Mouse (Mus musculus) olfactory bulb, adult 2 months (tissue): ENCODE results near the gene Mcoln2. TPM values are rescaled to one million over a fixed set of nuclear protein-coding genes. Genes with fewer than 3 reads are reported as not detected.
A peak's percentile ranks its signal among the peaks of the same experiment; 100 is the strongest.

Source experiments
- H3K27ac ChIP-seq: fragments of 200-500 bp; 2 replicates; pipeline ENCODE4 v1.5.1; 2012; ENCODE audit warnings: low read depth, low read length; ENCODE audit not compliant: insufficient read depth
- H3K4me1 ChIP-seq: fragments of 200-500 bp; 2 replicates; pipeline ENCODE4 v1.6.1; 2012; ENCODE audit warnings: low read length; ENCODE audit not compliant: control insufficient read depth, insufficient read depth
- H3K4me3 ChIP-seq: fragments of 200-500 bp; 2 replicates; pipeline ENCODE4 v1.5.1; 2012; ENCODE audit warnings: mild to moderate bottlenecking, low read depth, low read length, moderate library complexity; ENCODE audit not compliant: insufficient read depth
- CTCF ChIP-seq: fragments of 200-500 bp; IDR thresholded peaks from 2 replicates; pipeline ENCODE4 v1.5.1; 2012; ENCODE audit warnings: low read depth, mild to moderate bottlenecking, low read length, moderate library complexity; ENCODE audit not compliant: insufficient read depth
- POLR2A ChIP-seq: fragments of 200-500 bp; IDR thresholded peaks from 2 replicates; pipeline ENCODE4 v1.6.1; 2012; ENCODE audit warnings: mild to moderate bottlenecking, low read depth, low read length, moderate library complexity; ENCODE audit not compliant: insufficient read depth
- WGBS: fragments of 180-500 bp; shearing (Covaris S2); methylation state at CpG from one replicate; pipeline ENCODE4 v1.1.7; 2018; 5-methylcytosine and 5-hydroxymethylcytosine counted together
- polyA plus RNA-seq: library from polyadenylated mRNA; stranded (reverse); fragments of >200 nt; gene quantifications from 2 replicates; pipeline ENCODE4 v1.2.4, GENCODE M21; 2012; ENCODE audit warnings: low replicate concordance; ENCODE audit not compliant: missing spikeins, insufficient read depth, insufficient read length

Mcoln2 gene
- polyA plus RNA-seq, 1 experiment: not detected

GRCm38 (mm10) chr3:146136422-146136821, 13.2 kb upstream of the Mcoln2 start:
- WGBS: 35% methylated on average over 10 of the region's 10 CpGs
- no peak overlapping the region for H3K4me3 ChIP-seq
- H3K27ac ChIP-seq: no peak overlapping the region
- H3K4me1 ChIP-seq: no peaks in the 10 kb centered on the region
- no peak for TF ChIP-seq POLR2A
- no peak for TF ChIP-seq CTCF

GRCm38 (mm10) chr3:146140276-146140675, 9.4 kb upstream of the Mcoln2 start:
- Histone ChIP-seq H3K4me1 (no peaks in the 10 kb centered on the region), H3K27ac (no peak overlapping the region), H3K4me3 (no peak overlapping the region)
- 97% methylated on average over 7 of the region's 7 CpGs for WGBS
- no peak for TF ChIP-seq POLR2A
- no peak for TF ChIP-seq CTCF

GRCm38 (mm10) chr3:146142523-146142922, 7.1 kb upstream of the Mcoln2 start:
- Histone ChIP-seq H3K27ac (no peak overlapping the region), H3K4me1 (no peaks in the 10 kb centered on the region), H3K4me3 (no peak overlapping the region)
- TF ChIP-seq POLR2A (no peak), CTCF (no peak)
- 75% methylated on average over 7 of the region's 7 CpGs for WGBS

- no peak overlapping the region for H3K27ac ChIP-seq
- no peak overlapping the region for H3K4me3 ChIP-seq
- TF ChIP-seq POLR2A (no peak), CTCF (no peak)
- H3K4me1 ChIP-seq: peaks cover 6% of the 10 kb centered on the region
- WGBS: 57% methylated on average over 5 of the region's 5 CpGs
These were observed 4.1 kb upstream of the Mcoln2 start for GRCm38 (mm10) chr3:146145501-146145900.

- Histone ChIP-seq H3K4me3 (no peak overlapping the region), H3K4me1 (peaks cover 6% of the 10 kb centered on the region), H3K27ac (no peak overlapping the region)
- WGBS: 60% methylated on average over 5 of the region's 5 CpGs
- no peak for TF ChIP-seq CTCF
- TF ChIP-seq POLR2A: no peak
These were observed 3.5 kb upstream of the Mcoln2 start for GRCm38 (mm10) chr3:146146131-146146530.

GRCm38 (mm10) chr3:146150058-146150400, 396 bp downstream of the Mcoln2 start:
- no peak for TF ChIP-seq CTCF
- TF ChIP-seq POLR2A: no peak
- under 1% methylated on average over 26 of the region's 26 CpGs for WGBS
- no peak overlapping the region for H3K27ac ChIP-seq
- peaks cover 6% of the 10 kb centered on the region for H3K4me1 ChIP-seq
- peak overlapping the region; percentile 22 for H3K4me3 ChIP-seq

- H3K4me1 ChIP-seq: peaks cover 6% of the 10 kb centered on the region
- no peak overlapping the region for H3K4me3 ChIP-seq
- WGBS: 25% methylated on average over 11 of the region's 11 CpGs
- TF ChIP-seq POLR2A (no peak), CTCF (no peak)
- no peak overlapping the region for H3K27ac ChIP-seq
These were observed 927 bp downstream of the Mcoln2 start for GRCm38 (mm10) chr3:146150560-146150959.

GRCm38 (mm10) chr3:146151328-146151727, 1.7 kb downstream of the Mcoln2 start:
- Histone ChIP-seq H3K4me1 (peaks cover 6% of the 10 kb centered on the region), H3K4me3 (no peak overlapping the region), H3K27ac (no peak overlapping the region)
- TF ChIP-seq POLR2A (no peak), CTCF (no peak)
- WGBS: 97% methylated on average over 10 of the region's 10 CpGs

GRCm38 (mm10) chr3:146151755-146152154, 2.1 kb downstream of the Mcoln2 start:
- no peak overlapping the region for H3K27ac ChIP-seq
- no peak overlapping the region for H3K4me3 ChIP-seq
- 98% methylated on average over 8 of the region's 8 CpGs for WGBS
- H3K4me1 ChIP-seq: peaks cover 6% of the 10 kb centered on the region
- TF ChIP-seq POLR2A (no peak), CTCF (no peak)

GRCm38 (mm10) chr3:146152348-146152747, 2.7 kb downstream of the Mcoln2 start:
- Histone ChIP-seq H3K4me3 (no peak overlapping the region), H3K4me1 (peaks cover 6% of the 10 kb centered on the region), H3K27ac (no peak overlapping the region)
- 85% methylated on average over 8 of the region's 8 CpGs for WGBS
- TF ChIP-seq POLR2A (no peak), CTCF (no peak)
